Mouse (Mus musculus) kidney, postnatal 14 days (tissue): Measurements from ENCODE around the gene Chrnb4.

ENCODE experiments used
- DNase-seq: peaks from one replicate; pipeline ENCODE4 v3.0.0; 2022; ENCODE audit warnings: mixed read lengths

The Chrnb4 gene

DNA sequence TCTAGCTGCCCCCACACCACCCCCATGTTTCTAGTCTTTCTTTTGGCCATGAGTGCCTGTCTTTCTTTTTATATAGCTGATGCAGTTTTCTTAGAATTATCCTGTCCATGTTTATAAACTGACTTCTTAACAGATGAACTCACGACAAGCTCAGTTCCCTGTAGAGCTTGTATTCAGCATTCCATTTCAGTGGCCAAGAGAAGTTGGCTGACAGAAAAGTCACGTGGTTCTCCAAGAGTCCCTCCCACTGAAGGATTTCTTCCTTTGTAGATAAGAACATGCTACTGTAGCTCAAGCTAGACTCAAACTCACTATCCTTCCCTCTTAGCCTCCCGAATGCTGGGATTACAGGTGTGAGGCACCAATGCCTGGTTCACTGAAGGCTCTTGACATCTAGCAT is 31.7 kb downstream of the Chrnb4 start:
- no peak for DNase-seq

DNA sequence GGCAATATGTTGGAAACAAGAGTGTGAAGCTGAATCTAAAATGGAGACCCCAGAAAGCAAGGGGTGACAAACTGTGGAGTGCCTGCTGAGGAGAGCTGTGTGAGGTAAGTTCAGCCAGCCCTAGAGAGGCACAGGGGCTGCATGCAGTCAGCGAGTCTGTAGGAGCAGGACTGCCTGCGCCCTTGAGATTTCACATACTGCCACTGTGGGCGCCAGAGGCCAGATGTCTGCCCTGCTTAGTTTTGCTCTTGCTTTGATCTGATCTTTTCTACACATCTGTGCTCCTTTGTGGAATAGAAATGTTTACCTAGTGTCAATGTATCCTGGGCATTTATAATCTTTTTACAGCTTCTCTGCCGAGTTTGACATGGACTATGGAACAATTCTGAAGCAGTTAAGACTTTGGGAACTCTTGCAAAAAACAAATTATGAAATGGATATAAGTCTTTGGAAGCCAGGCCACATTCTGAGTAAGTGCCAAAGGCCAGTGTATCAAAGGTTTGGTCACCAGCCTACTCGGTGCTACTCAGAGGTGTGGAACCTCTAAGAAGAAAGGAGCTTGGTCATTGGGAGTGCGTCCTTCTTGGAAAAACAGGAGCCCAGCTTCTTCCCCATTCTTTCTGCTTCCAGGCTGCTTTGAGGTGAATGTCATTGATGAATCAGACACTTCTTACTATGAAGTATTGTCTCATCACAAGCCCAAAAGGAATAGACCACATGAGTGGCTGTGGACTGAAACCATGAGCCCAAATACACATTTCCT is 37.8 kb downstream of the Chrnb4 start:
- DNase-seq: no peak

DNA sequence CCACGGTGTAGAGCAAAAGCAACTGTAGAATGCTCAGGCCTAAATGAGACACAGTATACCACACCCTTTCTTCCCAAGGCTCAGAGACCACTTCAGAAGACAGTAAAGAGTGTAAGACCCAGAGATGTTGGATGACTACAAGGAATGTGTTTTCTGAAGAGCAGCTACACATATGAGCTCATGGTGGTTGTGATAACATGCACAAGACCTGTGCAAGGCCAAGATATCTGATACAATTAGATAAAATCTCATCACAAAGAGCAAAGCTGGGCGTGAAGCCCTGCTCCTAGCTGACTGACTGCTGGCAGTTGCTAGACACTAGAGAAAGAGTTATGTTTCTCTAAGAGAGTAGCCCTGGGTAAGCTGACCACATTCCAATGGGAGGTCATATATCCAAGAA is 38.9 kb downstream of the Chrnb4 start:
- no peak for DNase-seq

DNA sequence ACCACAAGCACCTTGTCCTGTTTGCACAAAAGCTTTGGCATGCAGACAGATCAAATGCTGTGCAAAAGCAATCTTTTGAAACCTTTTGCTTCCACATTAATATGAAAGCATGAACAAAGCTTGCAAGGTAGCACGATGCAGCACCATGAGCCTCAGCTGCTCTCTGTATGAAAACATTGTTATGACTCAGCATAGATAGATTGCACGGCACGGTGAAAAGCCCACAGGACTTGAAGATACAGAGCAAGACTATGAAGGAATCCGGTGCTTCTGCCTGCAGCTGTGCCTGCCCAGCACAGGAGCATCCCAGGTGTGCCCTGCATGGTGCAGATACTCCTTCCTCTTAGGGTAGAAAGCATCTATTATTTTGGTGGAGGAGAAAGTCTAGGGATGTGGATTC is 45.0 kb downstream of the Chrnb4 start:
- DNase-seq: no peak

DNA sequence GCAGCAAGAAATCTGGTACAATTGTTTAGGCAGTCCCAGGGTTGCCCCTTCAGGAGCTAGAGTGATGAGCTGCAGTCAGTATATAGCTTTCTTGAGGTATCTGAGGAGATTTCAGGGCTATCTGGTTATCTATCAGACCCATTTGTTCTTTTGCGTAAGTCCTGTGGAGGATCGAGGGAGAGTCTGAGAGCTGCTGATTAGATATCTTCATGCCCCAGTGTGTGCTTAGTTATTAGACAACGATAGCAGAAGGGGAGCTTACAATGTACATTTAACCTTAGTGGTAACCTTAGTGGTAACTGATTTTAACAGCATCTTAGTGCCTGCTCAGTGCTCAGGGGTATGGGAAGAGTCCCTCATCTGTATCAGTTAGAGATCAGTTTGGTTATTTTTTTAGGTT is 52.9 kb downstream of the Chrnb4 start:
- DNase-seq: no peak

DNA sequence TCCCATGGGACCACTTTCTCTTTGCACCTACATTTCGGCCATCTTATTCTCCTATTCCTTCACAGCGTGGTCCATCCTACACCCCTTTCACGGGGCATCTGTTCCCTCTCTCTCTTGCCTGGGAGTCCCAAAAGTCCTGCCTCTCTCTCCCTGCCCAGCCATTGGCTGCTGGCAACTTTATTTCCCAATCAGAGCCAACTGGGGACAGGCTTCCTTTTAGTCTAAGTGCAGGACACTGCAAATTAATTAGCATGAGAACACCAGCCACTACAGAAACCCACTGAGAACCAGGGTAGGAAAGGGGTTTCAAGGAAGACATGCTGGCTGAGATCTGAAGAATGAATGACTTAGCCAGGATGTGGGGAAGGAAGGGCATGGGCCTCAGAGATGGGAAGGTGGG is 54.2 kb downstream of the Chrnb4 start:
- no peak for DNase-seq

DNA sequence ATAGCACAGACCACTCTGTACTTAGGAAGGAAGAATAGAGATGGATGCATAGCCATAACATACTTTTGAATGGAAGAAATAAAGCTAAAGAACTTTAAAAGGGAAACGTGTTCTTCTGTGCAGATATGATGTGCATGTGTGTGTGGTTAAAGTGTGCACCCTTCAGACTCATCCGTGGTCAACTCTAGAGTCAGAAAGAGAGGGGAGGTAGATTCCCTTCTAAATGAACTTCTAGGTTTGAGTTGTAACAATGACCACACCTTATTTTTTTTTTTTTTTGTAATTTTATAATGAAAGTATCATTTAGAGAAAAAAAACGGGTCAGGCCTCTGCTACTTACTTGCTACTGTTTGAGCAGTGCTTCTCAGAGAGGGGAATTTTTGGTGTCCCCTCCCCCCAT is 58.2 kb downstream of the Chrnb4 start:
- DNase-seq: no peak

DNA sequence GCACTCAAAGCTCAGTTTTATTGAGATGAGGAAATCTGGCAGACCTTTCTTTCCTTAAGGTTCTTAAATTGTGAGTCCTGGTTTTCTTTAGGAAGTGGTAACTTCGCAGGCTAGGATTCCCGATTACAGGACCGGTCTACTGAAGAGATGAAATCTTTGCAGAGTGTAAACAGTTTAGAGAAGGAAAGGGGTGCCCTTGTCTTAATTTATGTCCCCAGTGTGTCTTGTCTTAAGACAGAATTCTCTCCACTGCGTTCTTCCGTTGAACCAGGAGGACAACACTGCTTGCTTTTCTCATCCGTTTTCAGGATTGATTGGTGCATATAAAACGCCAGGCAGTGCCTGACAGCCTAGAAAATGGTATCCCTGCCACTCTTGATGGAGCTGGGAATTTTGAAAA is 66.2 kb downstream of the Chrnb4 start:
- no peak for DNase-seq

DNA sequence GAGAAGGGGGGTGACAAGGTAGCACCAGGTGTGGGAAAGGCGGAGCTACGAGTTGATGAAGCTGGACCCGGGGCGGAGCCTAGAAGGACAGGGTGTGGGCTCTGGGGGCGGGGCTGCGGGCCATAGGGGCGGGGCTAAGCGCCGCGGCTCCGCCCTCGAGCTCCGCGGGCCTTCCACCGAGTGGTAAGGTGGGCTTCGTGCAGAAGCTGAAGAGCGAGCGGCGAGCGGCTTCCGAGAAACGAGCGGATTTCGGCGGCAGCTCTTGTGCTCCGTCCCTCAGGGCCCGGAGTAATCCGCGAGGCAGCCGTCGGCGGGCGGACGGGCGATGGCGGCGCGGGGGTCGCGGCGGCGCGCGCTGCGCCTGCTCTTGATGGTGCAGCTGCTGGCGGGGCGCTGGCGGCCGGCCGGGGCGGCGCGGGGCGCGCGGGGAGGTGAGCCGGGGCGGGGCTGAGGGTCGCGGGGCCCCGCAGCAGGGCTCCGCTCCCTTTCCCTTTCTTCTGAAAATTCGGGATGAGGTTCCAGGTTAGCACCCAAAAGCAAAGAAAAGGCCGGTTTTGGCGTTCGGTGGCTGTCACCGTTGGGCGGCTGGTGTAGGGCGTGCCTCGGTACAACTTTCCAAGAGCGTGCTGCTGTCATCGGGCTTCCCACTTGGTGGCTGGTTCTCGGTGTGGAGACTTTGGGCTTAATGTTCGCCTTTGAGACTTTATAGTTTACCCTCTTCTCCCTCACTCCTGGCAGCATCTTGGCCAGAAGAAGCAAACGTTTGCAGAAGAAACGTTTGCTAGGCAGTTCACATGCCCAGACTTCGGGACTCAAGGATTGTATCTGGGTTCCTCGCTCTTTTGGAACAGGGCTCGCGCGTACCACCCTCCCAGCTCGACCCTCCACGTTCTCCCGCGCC is 67.0 kb downstream of the Chrnb4 start:
- peak; percentile 54 for DNase-seq

DNA sequence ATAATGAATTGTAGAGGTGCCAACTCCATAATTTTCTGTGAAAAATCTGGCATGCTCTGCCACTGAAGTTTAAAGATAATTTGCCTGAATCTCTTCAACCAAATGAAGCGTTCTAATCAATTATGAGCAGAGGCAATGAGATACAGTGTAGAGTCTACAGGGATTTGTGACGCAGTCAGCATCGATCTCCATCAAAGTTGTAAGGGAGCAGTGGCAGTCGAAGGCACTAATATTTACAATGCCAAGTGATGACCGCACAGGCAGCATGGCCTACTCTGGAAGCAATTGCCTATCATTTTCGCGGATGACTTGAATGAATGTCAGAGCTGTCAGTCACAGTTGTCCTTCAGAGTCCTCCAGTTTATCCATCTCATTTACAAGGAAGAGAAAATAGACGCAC is 67.9 kb downstream of the Chrnb4 start, which contains the start of gene Chrna5:
Gene Chrna5 (plus strand): TSS at position 207 of the 400 bp plus-strand sequence.
- no peak for DNase-seq
